Mouse (Mus musculus): ENCODE data around the gene Trrap. TPM values are rescaled to one million over a fixed set of nuclear protein-coding genes. Genes with fewer than 3 reads are reported as not detected.

The Trrap gene
- polyA plus RNA-seq, 1 experiment from 2014 or later: 15.5 TPM

DNA sequence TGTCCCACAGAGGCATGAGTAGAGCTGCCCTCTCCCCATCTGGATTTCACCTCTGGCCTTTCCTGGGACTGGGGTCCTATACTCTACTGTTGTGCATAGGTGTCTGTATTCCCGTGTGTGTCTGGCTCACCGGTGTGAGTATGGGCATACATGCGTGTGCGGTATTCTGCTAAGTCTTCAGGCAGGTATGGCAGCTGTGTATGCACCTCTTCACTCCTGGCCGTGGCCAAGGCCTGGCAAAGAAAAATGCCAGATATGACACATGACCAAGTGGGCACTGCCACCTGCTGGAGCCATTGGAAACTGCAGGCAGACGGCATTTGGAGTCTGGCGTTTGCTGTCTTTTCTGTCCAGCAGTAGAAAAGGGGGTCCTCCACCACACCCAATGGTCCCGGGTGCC is 32.6 kb upstream of the Trrap start:
- Histone ChIP-seq H3K4me1 (ENCODE audit: control insufficient read depth, low read depth, low read length) (no peaks in the 10 kb centered on the region), H3K27ac (ENCODE audit: low read length) (no peak overlapping the region), H3K9me3 (replicated peaks; ENCODE audit: control insufficient read depth, low read length) (no peaks in the 10 kb centered on the region), H3K4me3 (ENCODE audit: low read depth, low read length) (no peak overlapping the region), H3K36me3 (ENCODE audit: control insufficient read depth, insufficient read depth) (no peaks in the 10 kb centered on the region), H3K4me2 (ENCODE audit: low read depth, low read length) (no peak overlapping the region), H3K9ac (ENCODE audit: low read depth, low read length) (no peak overlapping the region), H3K27me3 (ENCODE audit: control insufficient read depth, insufficient read depth, low read depth, low read length) (no peaks in the 10 kb centered on the region)
- no peak for ATAC-seq (ENCODE audit: low read depth)
- 25% methylated on average over 8 of the region's 8 CpGs for WGBS (ENCODE audit: insufficient replicate concordance)

GRCm38 (mm10) chr5:144737101-144737500 is 30.4 kb upstream of the Trrap start:
- Histone ChIP-seq H3K27ac (ENCODE audit: low read length) (no peak overlapping the region), H3K27me3 (ENCODE audit: control insufficient read depth, insufficient read depth, low read depth, low read length) (no peaks in the 10 kb centered on the region), H3K4me3 (ENCODE audit: low read depth, low read length) (no peak overlapping the region), H3K4me2 (ENCODE audit: low read depth, low read length) (no peak overlapping the region), H3K9ac (ENCODE audit: low read depth, low read length) (no peak overlapping the region), H3K4me1 (ENCODE audit: control insufficient read depth, low read depth, low read length) (no peaks in the 10 kb centered on the region), H3K36me3 (ENCODE audit: control insufficient read depth, insufficient read depth) (no peaks in the 10 kb centered on the region), H3K9me3 (replicated peaks; ENCODE audit: control insufficient read depth, low read length) (no peaks in the 10 kb centered on the region)
- 72% methylated on average over 14 of the region's 14 CpGs for WGBS (ENCODE audit: insufficient replicate concordance)
- no peak for ATAC-seq (ENCODE audit: low read depth)

DNA sequence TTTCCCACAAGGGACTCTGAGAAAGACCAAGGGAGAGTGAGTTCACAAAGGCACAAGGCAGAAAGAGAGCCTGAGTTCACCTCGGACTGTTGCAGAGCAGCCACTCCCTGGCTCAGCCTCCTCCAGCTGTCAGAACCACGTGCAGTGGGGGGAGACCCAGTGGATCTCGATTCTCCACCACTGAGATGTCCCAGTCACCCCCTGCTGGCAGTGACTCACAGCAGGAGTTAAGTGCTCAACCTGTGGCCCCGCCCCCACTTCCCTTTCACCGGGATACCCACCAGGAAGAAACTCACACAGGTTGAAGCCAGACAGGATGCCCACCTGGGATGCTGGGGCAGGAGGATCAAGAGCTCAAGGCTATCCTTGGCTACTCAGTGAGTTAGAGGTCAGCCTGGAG is 15.1 kb upstream of the Trrap start:
- H3K4me3 ChIP-seq (ENCODE audit: low read depth, low read length): no peak overlapping the region
- H3K4me2 ChIP-seq (ENCODE audit: low read depth, low read length): no peak overlapping the region
- H3K9me3 ChIP-seq (replicated peaks; ENCODE audit: control insufficient read depth, low read length): no peaks in the 10 kb centered on the region
- 2% methylated on average over 5 of the region's 5 CpGs for WGBS (ENCODE audit: insufficient replicate concordance)
- ATAC-seq (ENCODE audit: low read depth): no peak
- no peak overlapping the region for H3K9ac ChIP-seq (ENCODE audit: low read depth, low read length)
- H3K36me3 ChIP-seq (ENCODE audit: control insufficient read depth, insufficient read depth): no peaks in the 10 kb centered on the region
- H3K4me1 ChIP-seq (ENCODE audit: control insufficient read depth, low read depth, low read length): no peaks in the 10 kb centered on the region; the same call in 1 of the 2 replicates
- H3K27me3 ChIP-seq (ENCODE audit: control insufficient read depth, insufficient read depth, low read depth, low read length): no peaks in the 10 kb centered on the region
- no peak overlapping the region for H3K27ac ChIP-seq (ENCODE audit: low read length)

- no peaks in the 10 kb centered on the region; the same call in 1 of the 2 replicates for H3K4me1 ChIP-seq (ENCODE audit: control insufficient read depth, low read depth, low read length)
- H3K27ac ChIP-seq (ENCODE audit: low read length): no peak overlapping the region
- no peaks in the 10 kb centered on the region for H3K9me3 ChIP-seq (replicated peaks; ENCODE audit: control insufficient read depth, low read length)
- no peaks in the 10 kb centered on the region for H3K27me3 ChIP-seq (ENCODE audit: control insufficient read depth, insufficient read depth, low read depth, low read length)
- H3K9ac ChIP-seq (ENCODE audit: low read depth, low read length): no peak overlapping the region
- 40% methylated on average over 7 of the region's 7 CpGs for WGBS (ENCODE audit: insufficient replicate concordance)
- no peaks in the 10 kb centered on the region for H3K36me3 ChIP-seq (ENCODE audit: control insufficient read depth, insufficient read depth)
- no peak for ATAC-seq (ENCODE audit: low read depth)
- H3K4me2 ChIP-seq (ENCODE audit: low read depth, low read length): no peak overlapping the region
- no peak overlapping the region for H3K4me3 ChIP-seq (ENCODE audit: low read depth, low read length)
These were observed 14.5 kb upstream of the Trrap start for GRCm38 (mm10) chr5:144753041-144753440.

GRCm38 (mm10) chr5:144755191-144755590 is 12.3 kb upstream of the Trrap start:
- Histone ChIP-seq H3K4me1 (ENCODE audit: control insufficient read depth, low read depth, low read length) (no peaks in the 10 kb centered on the region; the same call in 1 of the 2 replicates), H3K36me3 (ENCODE audit: control insufficient read depth, insufficient read depth) (no peaks in the 10 kb centered on the region), H3K4me2 (ENCODE audit: low read depth, low read length) (no peak overlapping the region), H3K27ac (ENCODE audit: low read length) (no peak overlapping the region), H3K27me3 (ENCODE audit: control insufficient read depth, insufficient read depth, low read depth, low read length) (no peaks in the 10 kb centered on the region; the same call in 1 of the 2 replicates), H3K4me3 (ENCODE audit: low read depth, low read length) (no peak overlapping the region), H3K9me3 (replicated peaks; ENCODE audit: control insufficient read depth, low read length) (no peaks in the 10 kb centered on the region), H3K9ac (ENCODE audit: low read depth, low read length) (no peak overlapping the region)
- no peak for ATAC-seq (ENCODE audit: low read depth)
- WGBS (ENCODE audit: insufficient replicate concordance): 53% methylated on average over 10 of the region's 10 CpGs

- WGBS (ENCODE audit: insufficient replicate concordance): 78% methylated on average over 9 of the region's 9 CpGs
- no peak overlapping the region for H3K4me2 ChIP-seq (ENCODE audit: low read depth, low read length)
- no peaks in the 10 kb centered on the region for H3K9me3 ChIP-seq (replicated peaks; ENCODE audit: control insufficient read depth, low read length)
- no peaks in the 10 kb centered on the region; the same call in 1 of the 2 replicates for H3K4me1 ChIP-seq (ENCODE audit: control insufficient read depth, low read depth, low read length)
- no peak overlapping the region for H3K4me3 ChIP-seq (ENCODE audit: low read depth, low read length)
- H3K9ac ChIP-seq (ENCODE audit: low read depth, low read length): no peak overlapping the region
- H3K36me3 ChIP-seq (ENCODE audit: control insufficient read depth, insufficient read depth): no peaks in the 10 kb centered on the region
- ATAC-seq (ENCODE audit: low read depth): no peak
- H3K27ac ChIP-seq (ENCODE audit: low read length): no peak overlapping the region
- H3K27me3 ChIP-seq (ENCODE audit: control insufficient read depth, insufficient read depth, low read depth, low read length): peaks cover 18% of the 10 kb centered on the region
These were observed 10.1 kb upstream of the Trrap start for GRCm38 (mm10) chr5:144757402-144757801.

- 25% methylated on average over 8 of the region's 8 CpGs for WGBS (ENCODE audit: insufficient replicate concordance)
- Histone ChIP-seq H3K9ac (ENCODE audit: low read depth, low read length) (no peak overlapping the region), H3K4me1 (ENCODE audit: control insufficient read depth, low read depth, low read length) (no peaks in the 10 kb centered on the region; the same call in 1 of the 2 replicates), H3K4me2 (ENCODE audit: low read depth, low read length) (no peak overlapping the region), H3K36me3 (ENCODE audit: control insufficient read depth, insufficient read depth) (no peaks in the 10 kb centered on the region), H3K4me3 (ENCODE audit: low read depth, low read length) (no peak overlapping the region), H3K27me3 (ENCODE audit: control insufficient read depth, insufficient read depth, low read depth, low read length) (peaks cover 22% of the 10 kb centered on the region), H3K9me3 (replicated peaks; ENCODE audit: control insufficient read depth, low read length) (no peaks in the 10 kb centered on the region), H3K27ac (ENCODE audit: low read length) (no peak overlapping the region)
- ATAC-seq (ENCODE audit: low read depth): no peak
These were observed 9.1 kb upstream of the Trrap start for GRCm38 (mm10) chr5:144758422-144758821.

- H3K4me2 ChIP-seq (ENCODE audit: low read depth, low read length): peak within 1 kb of the TSS; percentile 39
- H3K27me3 ChIP-seq (ENCODE audit: control insufficient read depth, insufficient read depth, low read depth, low read length): peaks cover 22% of the 10 kb centered on the region
- no peaks in the 10 kb centered on the region for H3K36me3 ChIP-seq (ENCODE audit: control insufficient read depth, insufficient read depth)
- no peaks in the 10 kb centered on the region for H3K4me1 ChIP-seq (ENCODE audit: control insufficient read depth, low read depth, low read length)
- peak; percentile 27; the same call in 1 of the 2 replicates for ATAC-seq (ENCODE audit: low read depth)
- H3K27ac ChIP-seq (ENCODE audit: low read length): no peak within 1 kb of the TSS
- no peak within 1 kb of the TSS for H3K9ac ChIP-seq (ENCODE audit: low read depth, low read length)
- no peaks in the 10 kb centered on the region for H3K9me3 ChIP-seq (replicated peaks; ENCODE audit: control insufficient read depth, low read length)
- peak within 1 kb of the TSS; percentile 25 for H3K4me3 ChIP-seq (ENCODE audit: low read depth, low read length)
- 3% methylated on average over 36 of the region's 38 CpGs for WGBS (ENCODE audit: insufficient replicate concordance)
These were observed 6.2 kb upstream of the Trrap start, which contains the start of gene Tmem130 for GRCm38 (mm10) chr5:144761161-144761868. Gene Tmem130, minus strand, starts transcription at chr5:144761818.

- Histone ChIP-seq H3K4me2 (ENCODE audit: low read depth, low read length) (no peak overlapping the region), H3K36me3 (ENCODE audit: control insufficient read depth, insufficient read depth) (no peaks in the 10 kb centered on the region), H3K27me3 (ENCODE audit: control insufficient read depth, insufficient read depth, low read depth, low read length) (peaks cover 18% of the 10 kb centered on the region), H3K27ac (ENCODE audit: low read length) (no peak overlapping the region), H3K4me1 (ENCODE audit: control insufficient read depth, low read depth, low read length) (peaks cover 9% of the 10 kb centered on the region), H3K9ac (ENCODE audit: low read depth, low read length) (no peak overlapping the region), H3K4me3 (ENCODE audit: low read depth, low read length) (no peak overlapping the region), H3K9me3 (replicated peaks; ENCODE audit: control insufficient read depth, low read length) (no peaks in the 10 kb centered on the region)
- 38% methylated on average over 7 of the region's 7 CpGs for WGBS (ENCODE audit: insufficient replicate concordance)
- no peak for ATAC-seq (ENCODE audit: low read depth)
These were observed 1.5 kb upstream of the Trrap start for GRCm38 (mm10) chr5:144766026-144766425.
